Mouse (Mus musculus): ENCODE measurements around the gene Ncam1.

DNA sequence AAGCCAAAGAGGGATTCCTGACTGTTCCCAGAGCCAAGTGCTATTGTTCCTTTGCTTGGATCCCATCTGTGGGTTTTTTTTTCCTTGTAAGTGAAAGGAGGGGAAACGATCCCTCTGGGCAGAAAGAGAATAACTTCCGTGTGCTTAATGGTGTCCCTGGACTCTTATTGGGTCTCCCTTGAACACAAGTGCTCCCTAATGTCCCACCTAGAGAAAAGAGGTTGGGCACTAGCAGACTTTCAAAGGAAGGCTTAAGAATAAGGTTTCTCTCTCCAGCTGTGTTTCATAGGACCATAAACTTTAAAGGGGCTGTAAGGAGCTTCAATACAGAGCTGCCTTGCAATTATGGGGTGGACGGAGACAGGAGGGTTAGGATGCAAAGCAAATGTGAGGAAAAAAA is 119.5 kb downstream of the Ncam1 start:
- TF ChIP-seq POLR2A (IDR thresholded peaks at IDR 0.05; ENCODE audit: low read depth, low read length), result no peak
- no peak for TF ChIP-seq CTCF (IDR thresholded peaks at IDR 0.05; ENCODE audit: extremely low read depth, insufficient read depth, insufficient read length, insufficient replicate concordance)

Measured in spleen, adult 2 months (tissue).